Mouse (Mus musculus): Measurements from ENCODE around the gene Nop53. TPM values are rescaled to one million over a fixed set of nuclear protein-coding genes. Genes with fewer than 3 reads are reported as not detected.

Nop53 gene
- polyA plus RNA-seq, 1 experiment from 2014 or later: 196 TPM

- peak overlapping the region; percentile 40; the same call in 1 of the 2 replicates for H3K27ac ChIP-seq
- H3K4me1 ChIP-seq: peaks cover 17% of the 10 kb centered on the region
- no peak overlapping the region for H3K4me3 ChIP-seq
- 0 out of 2 replicates have a peak overlapping the region, but pooled peaks have one; percentile 10 for H3K4me2 ChIP-seq
- 18% methylated on average over 21 of the region's 21 CpGs for WGBS
- ATAC-seq (ENCODE audit: insufficient number of reproducible peaks, low FRiP score, low TSS enrichment, low read depth): no peak
- H3K9me3 ChIP-seq: no peaks in the 10 kb centered on the region
- H3K36me3 ChIP-seq: peaks cover 95% of the 10 kb centered on the region
- 0 out of 2 replicates have a peak overlapping the region, but pooled peaks have one; percentile 7 for H3K9ac ChIP-seq
- peaks cover 2% of the 10 kb centered on the region; the same call in 1 of the 2 replicates for H3K27me3 ChIP-seq
These were observed 9.1 kb upstream of the Nop53 start for GRCm38 (mm10) chr7:15954978-15955443.

GRCm38 (mm10) chr7:15954436-15954835, 8.6 kb upstream of the Nop53 start:
- Histone ChIP-seq H3K4me3 (no peak overlapping the region), H3K9me3 (no peaks in the 10 kb centered on the region), H3K27me3 (peaks cover 2% of the 10 kb centered on the region; the same call in 1 of the 2 replicates), H3K36me3 (peaks cover 95% of the 10 kb centered on the region), H3K27ac (peak overlapping the region; percentile 17; the same call in 1 of the 2 replicates), H3K4me1 (peaks cover 19% of the 10 kb centered on the region), H3K4me2 (no peak overlapping the region), H3K9ac (no peak overlapping the region)
- 84% methylated on average over 7 of the region's 7 CpGs for WGBS
- ATAC-seq (ENCODE audit: insufficient number of reproducible peaks, low FRiP score, low TSS enrichment, low read depth): no peak

- WGBS: 86% methylated on average over 13 of the region's 13 CpGs
- H3K4me1 ChIP-seq: peaks cover 29% of the 10 kb centered on the region
- no peak for ATAC-seq (ENCODE audit: insufficient number of reproducible peaks, low FRiP score, low TSS enrichment, low read depth)
- no peak overlapping the region for H3K4me2 ChIP-seq
- H3K9me3 ChIP-seq: no peaks in the 10 kb centered on the region
- H3K4me3 ChIP-seq: no peak overlapping the region
- no peak overlapping the region for H3K9ac ChIP-seq
- peaks cover 2% of the 10 kb centered on the region; the same call in 1 of the 2 replicates for H3K27me3 ChIP-seq
- peaks cover 88% of the 10 kb centered on the region for H3K36me3 ChIP-seq
- H3K27ac ChIP-seq: no peak overlapping the region
These were observed 7.6 kb upstream of the Nop53 start for GRCm38 (mm10) chr7:15953307-15954074.

GRCm38 (mm10) chr7:15952416-15952815, 6.5 kb upstream of the Nop53 start:
- no peak for ATAC-seq (ENCODE audit: insufficient number of reproducible peaks, low FRiP score, low TSS enrichment, low read depth)
- 60% methylated on average over 3 of the region's 3 CpGs for WGBS
- H3K4me2 ChIP-seq: no peak overlapping the region
- peaks cover 79% of the 10 kb centered on the region for H3K36me3 ChIP-seq
- peaks cover 37% of the 10 kb centered on the region for H3K4me1 ChIP-seq
- no peaks in the 10 kb centered on the region for H3K9me3 ChIP-seq
- H3K27me3 ChIP-seq: peaks cover 2% of the 10 kb centered on the region; the same call in 1 of the 2 replicates
- H3K9ac ChIP-seq: no peak overlapping the region
- no peak overlapping the region for H3K4me3 ChIP-seq
- no peak overlapping the region for H3K27ac ChIP-seq

- Histone ChIP-seq H3K36me3 (peaks cover 55% of the 10 kb centered on the region), H3K4me1 (peaks cover 32% of the 10 kb centered on the region)
- 85% methylated on average over 15 of the region's 15 CpGs for WGBS
These were observed 4.1 kb upstream of the Nop53 start for GRCm38 (mm10) chr7:15950008-15950407.

GRCm38 (mm10) chr7:15949216-15949790, 3.4 kb upstream of the Nop53 start:
- H3K36me3 ChIP-seq: peaks cover 52% of the 10 kb centered on the region

More at GRCm38 (mm10) chr7:15950008-15950407, 4.1 kb upstream of the Nop53 start:
- Histone ChIP-seq H3K27me3 (no peaks in the 10 kb centered on the region; the same call in 1 of the 2 replicates), H3K9me3 (no peaks in the 10 kb centered on the region), H3K27ac (no peak overlapping the region), H3K9ac (0 out of 2 replicates have a peak overlapping the region, but pooled peaks have one; percentile 4), H3K4me3 (no peak overlapping the region), H3K4me2 (no peak overlapping the region)
- no peak for ATAC-seq (ENCODE audit: insufficient number of reproducible peaks, low FRiP score, low TSS enrichment, low read depth)

GRCm38 (mm10) chr7:15948381-15948941, 2.6 kb upstream of the Nop53 start:
- no peaks in the 10 kb centered on the region for H3K27me3 ChIP-seq
- peak; percentile 70 for ATAC-seq (ENCODE audit: insufficient number of reproducible peaks, low FRiP score, low TSS enrichment, low read depth)
- peaks cover 52% of the 10 kb centered on the region for H3K36me3 ChIP-seq
- peaks cover 40% of the 10 kb centered on the region for H3K4me1 ChIP-seq
- peak overlapping the region; percentile 51 for H3K4me2 ChIP-seq
- H3K27ac ChIP-seq: peak overlapping the region; percentile 82
- H3K4me3 ChIP-seq: peak overlapping the region; percentile 23
- 2% methylated on average over 23 of the region's 23 CpGs for WGBS
- H3K9ac ChIP-seq: no peak overlapping the region
- no peaks in the 10 kb centered on the region for H3K9me3 ChIP-seq

More at GRCm38 (mm10) chr7:15949216-15949790, 3.4 kb upstream of the Nop53 start:
- H3K27ac ChIP-seq: peak overlapping the region; percentile 82
- no peak overlapping the region for H3K4me3 ChIP-seq
- peaks cover 33% of the 10 kb centered on the region for H3K4me1 ChIP-seq
- 0 out of 2 replicates have a peak overlapping the region, but pooled peaks have one; percentile 4 for H3K9ac ChIP-seq
- WGBS: 81% methylated on average over 7 of the region's 7 CpGs
- no peaks in the 10 kb centered on the region for H3K27me3 ChIP-seq
- H3K9me3 ChIP-seq: no peaks in the 10 kb centered on the region
- ATAC-seq (ENCODE audit: insufficient number of reproducible peaks, low FRiP score, low TSS enrichment, low read depth): no peak
- no peak overlapping the region for H3K4me2 ChIP-seq

- Histone ChIP-seq H3K9me3 (no peaks in the 10 kb centered on the region), H3K36me3 (peaks cover 52% of the 10 kb centered on the region), H3K27me3 (no peaks in the 10 kb centered on the region), H3K4me3 (0 out of 2 replicates have a peak overlapping the region, but pooled peaks have one; percentile 23), H3K27ac (peak overlapping the region; percentile 82), H3K4me1 (peaks cover 42% of the 10 kb centered on the region), H3K9ac (no peak overlapping the region), H3K4me2 (peak overlapping the region; percentile 51; the same call in 1 of the 2 replicates)
- ATAC-seq (ENCODE audit: insufficient number of reproducible peaks, low FRiP score, low TSS enrichment, low read depth): peak; percentile 9; the same call in 1 of the 2 replicates
- WGBS: 47% methylated on average over 4 of the region's 4 CpGs
These were observed 1.9 kb upstream of the Nop53 start for GRCm38 (mm10) chr7:15947653-15948260.

- Histone ChIP-seq H3K4me3 (peak overlapping the region; percentile 78), H3K27me3 (no peaks in the 10 kb centered on the region), H3K9ac (peak overlapping the region; percentile 82), H3K4me1 (peaks cover 42% of the 10 kb centered on the region), H3K36me3 (peaks cover 53% of the 10 kb centered on the region), H3K27ac (peak overlapping the region; percentile 98), H3K4me2 (peak overlapping the region; percentile 70), H3K9me3 (no peaks in the 10 kb centered on the region)
- ATAC-seq (ENCODE audit: insufficient number of reproducible peaks, low FRiP score, low TSS enrichment, low read depth): no peak
- WGBS: 6% methylated on average over 8 of the region's 8 CpGs
These were observed 663 bp downstream of the Nop53 start for GRCm38 (mm10) chr7:15945211-15945610.

GRCm38 (mm10) chr7:15944311-15944710, 1.6 kb downstream of the Nop53 start:
- peak overlapping the region; percentile 70; the same call in 1 of the 2 replicates for H3K4me2 ChIP-seq
- 0 out of 2 replicates have a peak overlapping the region, but pooled peaks have one; percentile 54 for H3K27ac ChIP-seq
- no peaks in the 10 kb centered on the region for H3K9me3 ChIP-seq
- no peak overlapping the region for H3K9ac ChIP-seq
- peak overlapping the region; percentile 78 for H3K4me3 ChIP-seq
- 73% methylated on average over 1 of the region's 1 CpGs for WGBS
- no peaks in the 10 kb centered on the region for H3K27me3 ChIP-seq
- H3K4me1 ChIP-seq: peaks cover 38% of the 10 kb centered on the region
- H3K36me3 ChIP-seq: peaks cover 53% of the 10 kb centered on the region
- no peak for ATAC-seq (ENCODE audit: insufficient number of reproducible peaks, low FRiP score, low TSS enrichment, low read depth)

- Histone ChIP-seq H3K4me2 (no peak overlapping the region), H3K27me3 (no peaks in the 10 kb centered on the region), H3K9ac (no peak overlapping the region), H3K36me3 (peaks cover 76% of the 10 kb centered on the region), H3K9me3 (no peaks in the 10 kb centered on the region), H3K4me1 (peaks cover 3% of the 10 kb centered on the region; the same call in 1 of the 2 replicates), H3K27ac (no peak overlapping the region), H3K4me3 (no peak overlapping the region)
- no peak for ATAC-seq (ENCODE audit: insufficient number of reproducible peaks, low FRiP score, low TSS enrichment, low read depth)
- 95% methylated on average over 3 of the region's 3 CpGs for WGBS
These were observed 7.3 kb downstream of the Nop53 start for GRCm38 (mm10) chr7:15938621-15939020.

All from limb, embryonic 15.5 days (tissue).